In the genomic region with DNA sequence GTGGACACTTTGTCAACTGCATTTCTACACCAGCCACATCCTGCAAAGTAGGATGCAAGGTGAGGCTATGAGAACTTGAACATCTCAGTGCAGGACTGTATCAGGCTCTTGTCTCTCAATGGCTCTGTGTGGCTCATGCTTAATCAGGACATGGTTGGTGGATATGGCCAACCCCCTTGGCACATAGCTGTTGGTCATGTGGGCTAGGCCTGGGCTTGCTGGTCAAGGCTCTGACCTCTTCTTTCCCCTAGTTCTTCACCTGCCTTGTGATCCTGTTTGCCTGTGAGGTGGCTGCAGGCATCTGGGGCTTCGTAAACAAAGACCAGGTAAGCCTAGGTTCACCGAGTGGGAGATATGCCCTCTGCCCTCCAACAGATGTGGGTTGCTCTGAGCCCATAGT, we compare ENCODE assay signal across 25 mouse cellular contexts. TPM values are rescaled to one million over a fixed set of nuclear protein-coding genes. Genes with fewer than 3 reads are reported as not detected.
DNase-seq lines count a peak whose midpoint lies in the region; ATAC-seq and TF ChIP-seq lines count a peak whose summit lies in the region.
"Had no signal": no experiment of that assay in that cellular context is flagged by ENCODE, and none has a peak within 500 bp of the region (broad histone marks: within the 10 kb centered on the region; RNA-seq: fewer than 3 reads in every experiment).

No protein-coding gene starts in this region.

- no peak for TF ChIP-seq POLR2A in cerebellum, adult 2 months (IDR thresholded peaks at IDR 0.05; ENCODE audit: borderline replicate concordance, insufficient read depth, low read length)
- TF ChIP-seq POLR2A in liver, adult 2 months (IDR thresholded peaks at IDR 0.05; ENCODE audit: extremely low read depth, insufficient read depth, low read length) = no peak

- H3K27ac ChIP-seq in cerebellum, adult 2 months (ENCODE audit: insufficient read depth, low read length) = no peak overlapping the region
- H3K27ac ChIP-seq in liver, adult 2 months (replicated peaks; ENCODE audit: insufficient read depth, low read depth, low read length) = no peak overlapping the region
- H3K27ac ChIP-seq in embryonic facial prominence, embryonic 10.5 days (replicated peaks) = no peak overlapping the region
- H3K27ac ChIP-seq: embryonic facial prominence, embryonic 12.5 days; forebrain, embryonic 13.5 days; forebrain, embryonic 15.5 days had no signal

- peak; percentile 24 for DNase-seq in cerebellum, adult 9-10 months
- no peak for DNase-seq in cerebellum, adult 2 months
- peak; percentile 73 for DNase-seq in liver, adult 2 months (ENCODE audit: extremely low read depth, low read depth, low spot score)
- no peak for DNase-seq in liver
- no peak for DNase-seq in embryonic facial prominence, embryonic 10.5 days (ENCODE audit: low spot score)
- DNase-seq: adrenal gland, adult 8-10 months; adrenal gland, postnatal 14 days; adrenal gland, postnatal 36 days; B cell, adult 2 months; cerebellum, adult 11 months; cerebellum, adult 18-20 months; cerebellum, postnatal 14 days; embryo, embryonic 11 days; forebrain, postnatal 0 days had no signal

- H3K9ac ChIP-seq in liver, adult 2 months (ENCODE audit: low read depth, low read length) = no peak overlapping the region
- H3K9ac ChIP-seq: embryonic facial prominence, embryonic 12.5 days; forebrain, embryonic 13.5 days; forebrain, embryonic 15.5 days; forebrain, postnatal 0 days had no signal

- no peaks in the 10 kb centered on the region for H3K27me3 ChIP-seq in cerebellum, adult 2 months (ENCODE audit: control insufficient read depth, insufficient read depth, low read length)
- no peaks in the 10 kb centered on the region for H3K27me3 ChIP-seq in liver, adult 2 months (ENCODE audit: control insufficient read depth, insufficient read depth, low read length)
- no peaks in the 10 kb centered on the region for H3K27me3 ChIP-seq in megakaryocyte, embryonic 14.5 days (replicated peaks)
- no peaks in the 10 kb centered on the region for H3K27me3 ChIP-seq in embryonic facial prominence, embryonic 10.5 days (replicated peaks; ENCODE audit: low read depth, poor library complexity, severe bottlenecking)
- H3K27me3 ChIP-seq: CH12.LX; embryonic facial prominence, embryonic 12.5 days; forebrain, embryonic 13.5 days; forebrain, embryonic 15.5 days; Patski had no signal

- ATAC-seq in megakaryocyte, adult 5-6 weeks (ENCODE audit: poor library complexity, severe bottlenecking) = no peak
- ATAC-seq: activated CD4-positive, CD25-positive, alpha-beta regulatory T cell, adult 4 months; CD4-positive, CD25-positive, alpha-beta regulatory T cell, adult 4 months; forebrain, embryonic 13.5 days; forebrain, embryonic 15.5 days; forebrain, postnatal 0 days; Patski had no signal

- 98% methylated on average over 2 of the region's 2 CpGs for WGBS in cerebellum, adult 2 months
- WGBS in liver, adult 2 months = 50% methylated on average over 2 of the region's 2 CpGs
- 93% methylated on average over 2 of the region's 2 CpGs for WGBS in embryonic facial prominence, embryonic 10.5 days

- H3K9me3 ChIP-seq in megakaryocyte, embryonic 14.5 days = no peaks in the 10 kb centered on the region
- H3K9me3 ChIP-seq in embryonic facial prominence, embryonic 10.5 days = no peaks in the 10 kb centered on the region
- H3K9me3 ChIP-seq: embryonic facial prominence, embryonic 12.5 days; forebrain, embryonic 13.5 days; forebrain, embryonic 15.5 days; G1E had no signal

- no peak overlapping the region for H3K4me3 ChIP-seq in cerebellum, adult 2 months (replicated peaks; ENCODE audit: insufficient read depth, low read depth, low read length)
- no peak overlapping the region for H3K4me3 ChIP-seq in liver, adult 2 months (ENCODE audit: insufficient read depth, low read depth, low read length)
- peak overlapping the region; percentile 57 for H3K4me3 ChIP-seq in megakaryocyte, embryonic 14.5 days (replicated peaks)
- no peak overlapping the region for H3K4me3 ChIP-seq in embryonic facial prominence, embryonic 10.5 days
- H3K4me3 ChIP-seq: embryonic facial prominence, embryonic 12.5 days; forebrain, embryonic 13.5 days; forebrain, embryonic 15.5 days had no signal

- no peak for TF ChIP-seq CTCF in cerebellum, adult 2 months (IDR thresholded peaks at IDR 0.05; ENCODE audit: borderline replicate concordance, insufficient read depth, low read depth, low read length)
- no peak for TF ChIP-seq CTCF in liver, adult 2 months (IDR thresholded peaks at IDR 0.05; ENCODE audit: low read depth, low read length)

- peaks cover 28% of the 10 kb centered on the region for H3K4me1 ChIP-seq in cerebellum, adult 2 months (ENCODE audit: control insufficient read depth, insufficient read depth, low read length)
- peaks cover 15% of the 10 kb centered on the region; the same call in 1 of the 2 replicates for H3K4me1 ChIP-seq in liver, adult 2 months (ENCODE audit: control insufficient read depth, insufficient read depth, low read length)
- H3K4me1 ChIP-seq in megakaryocyte, embryonic 14.5 days = peaks cover 98% of the 10 kb centered on the region
- H3K4me1 ChIP-seq in embryonic facial prominence, embryonic 10.5 days = peaks cover 23% of the 10 kb centered on the region

- no peaks in the 10 kb centered on the region; the same call in 1 of the 2 replicates for H3K79me2 ChIP-seq in liver, adult 2 months (ENCODE audit: control insufficient read depth, insufficient read depth, low read length)

- peaks cover 20% of the 10 kb centered on the region for H3K36me3 ChIP-seq in liver, adult 2 months (ENCODE audit: control insufficient read depth, insufficient read depth, low read length)
- H3K36me3 ChIP-seq in megakaryocyte, embryonic 14.5 days (replicated peaks; ENCODE audit: low read length) = peaks cover 98% of the 10 kb centered on the region
- H3K36me3 ChIP-seq in embryonic facial prominence, embryonic 10.5 days (replicated peaks) = peaks cover 82% of the 10 kb centered on the region

RNA-seq across cellular contexts. Expression of gene Tssc4, which starts 3.4 kb away (rescaled TPM):
- polyA plus RNA-seq in cerebellum, adult 2 months (2012; rRNA removed) = 101 and 106 TPM in 2 replicates
- total RNA-seq in liver, adult 2 months (2014; rRNA removed) = 11.9 and 13.4 TPM in 2 replicates
- polyA plus RNA-seq in liver, adult 2 months (2012; rRNA removed) = 45.6 and 47.7 TPM in 2 replicates
- polyA plus RNA-seq in megakaryocyte, embryonic 14.5 days (2012; ENCODE audit: insufficient read depth, low replicate concordance) = 167 and 219 TPM in 2 replicates
- total RNA-seq in megakaryocyte, adult 5-6 weeks (2015) = 14.0 and 19.2 TPM in 2 replicates
- 17.7 and 20.5 TPM in 2 replicates for total RNA-seq in megakaryocyte, adult 5-6 weeks (2017)
- polyA plus RNA-seq in embryonic facial prominence, embryonic 10.5 days (2016; fragmentation: Nextera tagmentation; extraction: Ambion mirVana) = 130 and 132 TPM in 2 replicates

RNA-seq across cellular contexts. Expression of gene Cd81, which starts 13.2 kb away (rescaled TPM):
- 841 and 916 TPM in 2 replicates for polyA plus RNA-seq in cerebellum, adult 2 months (2012; rRNA removed)
- 363 and 420 TPM in 2 replicates for total RNA-seq in liver, adult 2 months (2014; rRNA removed)
- 616 and 625 TPM in 2 replicates for polyA plus RNA-seq in liver, adult 2 months (2012; rRNA removed)
- 774 and 1,679 TPM in 2 replicates for polyA plus RNA-seq in megakaryocyte, embryonic 14.5 days (2012; ENCODE audit: insufficient read depth, low replicate concordance)
- total RNA-seq in megakaryocyte, adult 5-6 weeks (2015) = 17.2 and 20.3 TPM in 2 replicates
- total RNA-seq in megakaryocyte, adult 5-6 weeks (2017) = 22.5 and 25.3 TPM in 2 replicates
- polyA plus RNA-seq in embryonic facial prominence, embryonic 10.5 days (2016; fragmentation: Nextera tagmentation; extraction: Ambion mirVana) = 251 and 255 TPM in 2 replicates

RNA-seq across cellular contexts. Expression of gene Trpm5, which starts 28.8 kb away (rescaled TPM):
- 0.10 and 0.13 TPM in 2 replicates for polyA plus RNA-seq in cerebellum, adult 2 months (2012; rRNA removed)
- under 0.01 and 0.07 TPM in 2 replicates for total RNA-seq in liver, adult 2 months (2014; rRNA removed)
- polyA plus RNA-seq in liver, adult 2 months (2012; rRNA removed) = 0.02 TPM in 1 of 2 replicates, not detected in the other
- not detected in 2 replicates for polyA plus RNA-seq in megakaryocyte, embryonic 14.5 days (2012; ENCODE audit: insufficient read depth, low replicate concordance)
- not detected in 2 replicates for total RNA-seq in megakaryocyte, adult 5-6 weeks (2015)
- not detected in 2 replicates for total RNA-seq in megakaryocyte, adult 5-6 weeks (2017)
- 0.60 and 0.77 TPM in 2 replicates for polyA plus RNA-seq in embryonic facial prominence, embryonic 10.5 days (2016; fragmentation: Nextera tagmentation; extraction: Ambion mirVana)
- total RNA-seq: common myeloid progenitor, adult 5-6 weeks had no signal
- polyA plus RNA-seq: activated CD4-positive, CD25-positive, alpha-beta regulatory T cell, adult 4 months; CD4-positive, CD25-positive, alpha-beta regulatory T cell, adult 4 months; G1E had no signal

RNA-seq across cellular contexts. Expression of gene Kcnq1, which starts 40.5 kb away (rescaled TPM):
- 0.54 and 1.6 TPM in 2 replicates for polyA plus RNA-seq in cerebellum, adult 2 months (2012; rRNA removed)
- 1.3 and 3.4 TPM in 2 replicates for total RNA-seq in liver, adult 2 months (2014; rRNA removed)
- 0.91 and 2.5 TPM in 2 replicates for polyA plus RNA-seq in liver, adult 2 months (2012; rRNA removed)
- polyA plus RNA-seq in megakaryocyte, embryonic 14.5 days (2012; ENCODE audit: insufficient read depth, low replicate concordance) = not detected in 2 replicates
- not detected in 2 replicates for total RNA-seq in megakaryocyte, adult 5-6 weeks (2015)
- total RNA-seq in megakaryocyte, adult 5-6 weeks (2017) = not detected in 2 replicates
- polyA plus RNA-seq in embryonic facial prominence, embryonic 10.5 days (2016; fragmentation: Nextera tagmentation; extraction: Ambion mirVana) = 1.0 and 1.5 TPM in 2 replicates
- total RNA-seq: CH12.LX; common myeloid progenitor, adult 5-6 weeks; G1E had no signal
- polyA plus RNA-seq: activated CD4-positive, CD25-positive, alpha-beta regulatory T cell, adult 4 months; CD4-positive, CD25-positive, alpha-beta regulatory T cell, adult 4 months; G1E had no signal

Comparison
In these comparisons a context has a peak if more than half of its experiments do, and no peak if none do; other contexts are left out.
1. DNase-seq: peak in cerebellum, adult 9-10 months (single experiment) and liver, adult 2 months (single experiment); none in cerebellum, adult 2 months (0 of 2), liver (single experiment) and embryonic facial prominence, embryonic 10.5 days (single experiment).